Mouse (Mus musculus) embryonic facial prominence, embryonic 13.5 days (tissue): ENCODE results near the gene Magi2. TPM values are rescaled to one million over a fixed set of nuclear protein-coding genes. Genes with fewer than 3 reads are reported as not detected.

Source experiments
- ATAC-seq: fragments of 200-750 bp; cut with Nextera tagmentation; 2 replicates; pipeline ENCODE4 v1.8.0; 2017; ENCODE audit warnings: low read depth; ENCODE audit not compliant: insufficient number of reproducible peaks, insufficient read depth, low FRiP score, low TSS enrichment
- H3K27ac ChIP-seq: fragments of 300-500 bp; sonication (generic); 2 replicates; pipeline ENCODE4 v1.5.1; 2015; ENCODE audit warnings: moderate library complexity, mild to moderate bottlenecking, inconsistent platforms
- H3K27me3 ChIP-seq: fragments of 300-500 bp; sonication (generic); 2 replicates; pipeline ENCODE4 v1.6.1; 2015; ENCODE audit warnings: mild to moderate bottlenecking, inconsistent platforms
- H3K36me3 ChIP-seq: fragments of 300-500 bp; sonication (generic); 2 replicates; pipeline ENCODE4 v1.6.1; 2015; ENCODE audit warnings: mild to moderate bottlenecking, inconsistent platforms
- H3K4me1 ChIP-seq: fragments of 300-500 bp; sonication (generic); 2 replicates; pipeline ENCODE4 v1.6.1; 2015; ENCODE audit warnings: inconsistent platforms
- H3K4me2 ChIP-seq: fragments of 300-500 bp; sonication (generic); 2 replicates; pipeline ENCODE4 v1.6.1; 2015; ENCODE audit warnings: moderate library complexity, mild to moderate bottlenecking, inconsistent platforms
- H3K4me3 ChIP-seq: fragments of 300-500 bp; sonication (generic); 2 replicates; pipeline ENCODE4 v1.5.1; 2015; ENCODE audit warnings: mild to moderate bottlenecking, inconsistent platforms
- H3K9ac ChIP-seq: fragments of 300-500 bp; sonication (generic); 2 replicates; pipeline ENCODE4 v1.6.1; 2015; ENCODE audit warnings: mild to moderate bottlenecking, inconsistent platforms
- H3K9me3 ChIP-seq: fragments of 300-500 bp; sonication (generic); 2 replicates; pipeline ENCODE4 v1.6.1; 2016; ENCODE audit warnings: inconsistent platforms
- WGBS: fragments of 180-500 bp; shearing (Covaris S2); methylation state at CpG from one replicate; pipeline ENCODE4 v1.1.7; 2015; ENCODE audit warnings: mixed read lengths; 5-methylcytosine and 5-hydroxymethylcytosine counted together
- polyA plus RNA-seq: library from polyadenylated mRNA; unstranded; fragments of >200 nt; fragmentation: Nextera tagmentation; extraction: Ambion mirVana; gene quantifications from 2 replicates; pipeline ENCODE4 v1.2.1, GENCODE M21; 2015

Gene Magi2
- polyA plus RNA-seq, 1 experiment from 2014 or later = 9.7 TPM

- Histone ChIP-seq H3K36me3 (no peaks in the 10 kb centered on the region), H3K9me3 (no peaks in the 10 kb centered on the region), H3K4me3 (no peak overlapping the region), H3K9ac (no peak overlapping the region), H3K4me2 (no peak overlapping the region), H3K27ac (no peak overlapping the region), H3K4me1 (peaks cover 6% of the 10 kb centered on the region; the same call in 1 of the 2 replicates), H3K27me3 (peaks cover 5% of the 10 kb centered on the region; the same call in 1 of the 2 replicates)
- WGBS = 76% methylated on average over 4 of the region's 4 CpGs
- no peak for ATAC-seq
Measured at GRCm38 (mm10) chr5:19906636-19907035, 679.8 kb downstream of the Magi2 start.

- H3K27me3 ChIP-seq = peaks cover 5% of the 10 kb centered on the region; the same call in 1 of the 2 replicates
- no peak for ATAC-seq
- peak overlapping the region; percentile 70 for H3K9ac ChIP-seq
- H3K4me2 ChIP-seq = peak overlapping the region; percentile 86
- no peaks in the 10 kb centered on the region for H3K36me3 ChIP-seq
- 4% methylated on average over 12 of the region's 12 CpGs for WGBS
- H3K4me3 ChIP-seq = peak overlapping the region; percentile 51
- H3K4me1 ChIP-seq = peaks cover 6% of the 10 kb centered on the region; the same call in 1 of the 2 replicates
- no peaks in the 10 kb centered on the region for H3K9me3 ChIP-seq
- no peak overlapping the region for H3K27ac ChIP-seq
Measured at GRCm38 (mm10) chr5:19907381-19907982, 680.6 kb downstream of the Magi2 start.

- no peaks in the 10 kb centered on the region for H3K9me3 ChIP-seq
- WGBS = 2% methylated on average over 16 of the region's 16 CpGs
- peak overlapping the region; percentile 70 for H3K9ac ChIP-seq
- H3K27ac ChIP-seq = no peak overlapping the region
- H3K36me3 ChIP-seq = no peaks in the 10 kb centered on the region
- peak overlapping the region; percentile 51 for H3K4me3 ChIP-seq
- H3K4me1 ChIP-seq = peaks cover 6% of the 10 kb centered on the region; the same call in 1 of the 2 replicates
- no peak for ATAC-seq
- peak overlapping the region; percentile 86 for H3K4me2 ChIP-seq
- H3K27me3 ChIP-seq = peaks cover 5% of the 10 kb centered on the region; the same call in 1 of the 2 replicates
Measured at GRCm38 (mm10) chr5:19907983-19908705, 681.3 kb downstream of the Magi2 start.

GRCm38 (mm10) chr5:19908706-19909060, 681.8 kb downstream of the Magi2 start:
- Histone ChIP-seq H3K4me1 (peaks cover 6% of the 10 kb centered on the region; the same call in 1 of the 2 replicates), H3K27me3 (peaks cover 5% of the 10 kb centered on the region; the same call in 1 of the 2 replicates), H3K4me2 (peak overlapping the region; percentile 86), H3K27ac (no peak overlapping the region), H3K4me3 (peak overlapping the region; percentile 51), H3K9ac (peak overlapping the region; percentile 70), H3K9me3 (no peaks in the 10 kb centered on the region), H3K36me3 (no peaks in the 10 kb centered on the region)
- WGBS = under 1% methylated on average over 5 of the region's 5 CpGs
- no peak for ATAC-seq

GRCm38 (mm10) chr5:19909071-19909470, 682.2 kb downstream of the Magi2 start:
- Histone ChIP-seq H3K36me3 (no peaks in the 10 kb centered on the region), H3K4me3 (peak overlapping the region; percentile 51), H3K4me2 (peak overlapping the region; percentile 86), H3K9ac (peak overlapping the region; percentile 70), H3K4me1 (peaks cover 6% of the 10 kb centered on the region; the same call in 1 of the 2 replicates), H3K9me3 (no peaks in the 10 kb centered on the region), H3K27me3 (peaks cover 5% of the 10 kb centered on the region; the same call in 1 of the 2 replicates), H3K27ac (no peak overlapping the region)
- no peak for ATAC-seq
- 2% methylated on average over 11 of the region's 11 CpGs for WGBS

GRCm38 (mm10) chr5:19909664-19910063, 682.8 kb downstream of the Magi2 start:
- Histone ChIP-seq H3K4me1 (peaks cover 6% of the 10 kb centered on the region; the same call in 1 of the 2 replicates), H3K27me3 (peaks cover 5% of the 10 kb centered on the region; the same call in 1 of the 2 replicates), H3K36me3 (no peaks in the 10 kb centered on the region), H3K27ac (no peak overlapping the region), H3K4me3 (peak overlapping the region; percentile 51), H3K9ac (0 out of 2 replicates have a peak overlapping the region, but pooled peaks have one; percentile 28), H3K4me2 (peak overlapping the region; percentile 86), H3K9me3 (no peaks in the 10 kb centered on the region)
- WGBS = 66% methylated on average over 7 of the region's 7 CpGs
- ATAC-seq = no peak

- H3K4me1 ChIP-seq = 0 out of 2 replicates have a peak, but pooled peaks cover 5% of the 10 kb centered on the region
- H3K27ac ChIP-seq = no peak overlapping the region
- H3K4me2 ChIP-seq = no peak overlapping the region
- no peak for ATAC-seq
- H3K36me3 ChIP-seq = no peaks in the 10 kb centered on the region
- H3K4me3 ChIP-seq = no peak overlapping the region
- no peak overlapping the region for H3K9ac ChIP-seq
- no peaks in the 10 kb centered on the region for H3K9me3 ChIP-seq
- 85% methylated on average over 3 of the region's 3 CpGs for WGBS
- H3K27me3 ChIP-seq = no peaks in the 10 kb centered on the region
Measured at GRCm38 (mm10) chr5:19932102-19932501, 705.3 kb downstream of the Magi2 start.

- no peak overlapping the region for H3K9ac ChIP-seq
- H3K4me1 ChIP-seq = 0 out of 2 replicates have a peak, but pooled peaks cover 5% of the 10 kb centered on the region
- H3K4me2 ChIP-seq = no peak overlapping the region
- H3K4me3 ChIP-seq = no peak overlapping the region
- no peak overlapping the region for H3K27ac ChIP-seq
- ATAC-seq = no peak
- no peaks in the 10 kb centered on the region for H3K27me3 ChIP-seq
- H3K36me3 ChIP-seq = no peaks in the 10 kb centered on the region
- H3K9me3 ChIP-seq = no peaks in the 10 kb centered on the region
- 27% methylated on average over 2 of the region's 2 CpGs for WGBS
Measured at GRCm38 (mm10) chr5:19933190-19933589, 706.4 kb downstream of the Magi2 start.

GRCm38 (mm10) chr5:19951102-19951501, 724.3 kb downstream of the Magi2 start:
- Histone ChIP-seq H3K36me3 (no peaks in the 10 kb centered on the region), H3K4me2 (no peak overlapping the region), H3K4me1 (no peaks in the 10 kb centered on the region), H3K9ac (no peak overlapping the region), H3K4me3 (no peak overlapping the region), H3K27me3 (no peaks in the 10 kb centered on the region), H3K9me3 (no peaks in the 10 kb centered on the region), H3K27ac (no peak overlapping the region)
- ATAC-seq = no peak
- 82% methylated on average over 2 of the region's 2 CpGs for WGBS

GRCm38 (mm10) chr5:19964113-19964512, 737.3 kb downstream of the Magi2 start:
- no peak for ATAC-seq
- Histone ChIP-seq H3K27me3 (no peaks in the 10 kb centered on the region), H3K9ac (no peak overlapping the region), H3K36me3 (no peaks in the 10 kb centered on the region), H3K27ac (no peak overlapping the region), H3K4me3 (no peak overlapping the region), H3K4me2 (no peak overlapping the region), H3K4me1 (no peaks in the 10 kb centered on the region), H3K9me3 (no peaks in the 10 kb centered on the region)
- WGBS = 80% methylated on average over 1 of the region's 1 CpGs

GRCm38 (mm10) chr5:19972736-19973135, 745.9 kb downstream of the Magi2 start:
- Histone ChIP-seq H3K36me3 (no peaks in the 10 kb centered on the region), H3K4me3 (no peak overlapping the region), H3K27me3 (no peaks in the 10 kb centered on the region), H3K4me2 (no peak overlapping the region), H3K4me1 (no peaks in the 10 kb centered on the region), H3K27ac (no peak overlapping the region), H3K9me3 (no peaks in the 10 kb centered on the region), H3K9ac (no peak overlapping the region)
- ATAC-seq = no peak
- WGBS = 84% methylated on average over 2 of the region's 2 CpGs

- 75% methylated on average over 3 of the region's 3 CpGs for WGBS
- H3K36me3 ChIP-seq = no peaks in the 10 kb centered on the region
- no peak for ATAC-seq
Measured at GRCm38 (mm10) chr5:19973852-19974251, 747.0 kb downstream of the Magi2 start.

More at GRCm38 (mm10) chr5:19973852-19974251, 747.0 kb downstream of the Magi2 start:
- no peak overlapping the region for H3K9ac ChIP-seq
- no peaks in the 10 kb centered on the region for H3K9me3 ChIP-seq
- H3K27ac ChIP-seq = no peak overlapping the region
- H3K4me3 ChIP-seq = no peak overlapping the region
- H3K27me3 ChIP-seq = no peaks in the 10 kb centered on the region
- no peaks in the 10 kb centered on the region for H3K4me1 ChIP-seq
- H3K4me2 ChIP-seq = no peak overlapping the region
